Mouse (Mus musculus): ENCODE results near the gene Eif2b3. TPM values are rescaled to one million over a fixed set of nuclear protein-coding genes. Genes with fewer than 3 reads are reported as not detected.

Gene Eif2b3
- polyA plus RNA-seq, 1 experiment from 2014 or later = 16.1 TPM

GRCm38 (mm10) chr4:117125910-117126674 lies 106.9 kb downstream of the Eif2b3 start:
- no peak overlapping the region for H3K4me2 ChIP-seq (replicated peaks; ENCODE audit: low read depth)
- H3K36me3 ChIP-seq (ENCODE audit: control insufficient read depth, insufficient read depth) = peaks cover 20% of the 10 kb centered on the region
- no peaks in the 10 kb centered on the region for H3K27me3 ChIP-seq (replicated peaks; ENCODE audit: control insufficient read depth, insufficient read depth, low read length)
- H3K9ac ChIP-seq (ENCODE audit: low read depth, low read length) = peak overlapping the region; percentile 13; the same call in 1 of the 2 replicates
- H3K27ac ChIP-seq (ENCODE audit: low read depth, low read length) = peak overlapping the region; percentile 84
- 0 out of 2 replicates have a peak, but pooled peaks have one; percentile 5 for TF ChIP-seq CTCF (IDR thresholded peaks at IDR 0.05; ENCODE audit: low read depth)
- H3K4me1 ChIP-seq (replicated peaks; ENCODE audit: control insufficient read depth, insufficient read depth, low read length) = 0 out of 2 replicates have a peak, but pooled peaks cover 9% of the 10 kb centered on the region
- H3K9me3 ChIP-seq (ENCODE audit: control insufficient read depth) = no peaks in the 10 kb centered on the region
- peak; percentile 76 for ATAC-seq
- 44% methylated on average over 15 of the region's 15 CpGs for WGBS
- H3K4me3 ChIP-seq (ENCODE audit: low read depth, low read length) = no peak overlapping the region

DNA sequence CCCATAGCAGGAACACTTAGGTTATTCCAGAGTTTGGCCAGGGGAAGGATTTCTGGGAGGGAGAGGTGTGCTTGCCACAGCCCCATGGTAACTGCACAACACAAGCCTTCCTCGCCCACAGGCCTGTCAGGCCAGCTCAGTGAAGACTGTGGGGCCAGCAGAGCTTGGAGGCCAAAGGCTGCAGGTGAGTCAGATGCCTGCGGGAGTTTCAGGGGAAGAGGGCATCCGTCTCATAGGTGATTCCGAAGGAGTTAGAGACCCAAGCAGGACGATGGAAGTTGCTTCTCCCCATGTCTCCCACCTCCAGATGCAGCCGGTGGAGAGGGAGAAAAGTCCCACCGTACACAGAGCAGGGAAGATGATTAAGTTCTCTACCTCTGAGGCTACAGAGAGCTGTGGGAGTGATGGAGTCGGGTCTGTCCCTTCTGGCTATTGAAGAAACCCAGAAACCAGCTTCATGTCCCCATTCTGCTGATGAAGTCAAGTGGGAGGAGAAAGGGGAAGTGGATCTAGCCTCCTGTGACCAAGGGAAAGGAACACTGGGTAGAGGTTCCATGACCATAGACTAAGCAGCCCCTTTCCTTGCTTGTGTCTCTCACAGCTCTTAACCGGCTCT lies 107.6 kb downstream of the Eif2b3 start, which contains the start of gene Tctex1d4:
TSS of gene Tctex1d4 (plus strand) at position 120 of the 616 bp plus-strand sequence.
- Histone ChIP-seq H3K4me3 (ENCODE audit: low read depth, low read length) (no peak within 1 kb of the TSS), H3K36me3 (ENCODE audit: control insufficient read depth, insufficient read depth) (peaks cover 25% of the 10 kb centered on the region), H3K27me3 (replicated peaks; ENCODE audit: control insufficient read depth, insufficient read depth, low read length) (no peaks in the 10 kb centered on the region), H3K4me1 (replicated peaks; ENCODE audit: control insufficient read depth, insufficient read depth, low read length) (0 out of 2 replicates have a peak, but pooled peaks cover 9% of the 10 kb centered on the region), H3K9ac (ENCODE audit: low read depth, low read length) (peak within 1 kb of the TSS; percentile 13; the same call in 1 of the 2 replicates), H3K4me2 (replicated peaks; ENCODE audit: low read depth) (no peak within 1 kb of the TSS), H3K27ac (ENCODE audit: low read depth, low read length) (peak within 1 kb of the TSS; percentile 84), H3K9me3 (ENCODE audit: control insufficient read depth) (no peaks in the 10 kb centered on the region)
- peak; percentile 46 for ATAC-seq
- WGBS = 63% methylated on average over 9 of the region's 9 CpGs
- TF ChIP-seq CTCF (IDR thresholded peaks at IDR 0.05; ENCODE audit: low read depth) = no peak

- ATAC-seq = no peak
- Histone ChIP-seq H3K36me3 (ENCODE audit: control insufficient read depth, insufficient read depth) (peaks cover 26% of the 10 kb centered on the region), H3K4me3 (ENCODE audit: low read depth, low read length) (no peak overlapping the region), H3K4me2 (replicated peaks; ENCODE audit: low read depth) (no peak overlapping the region), H3K27ac (ENCODE audit: low read depth, low read length) (no peak overlapping the region), H3K9me3 (ENCODE audit: control insufficient read depth) (no peaks in the 10 kb centered on the region), H3K27me3 (replicated peaks; ENCODE audit: control insufficient read depth, insufficient read depth, low read length) (no peaks in the 10 kb centered on the region), H3K4me1 (replicated peaks; ENCODE audit: control insufficient read depth, insufficient read depth, low read length) (0 out of 2 replicates have a peak, but pooled peaks cover 9% of the 10 kb centered on the region), H3K9ac (ENCODE audit: low read depth, low read length) (no peak overlapping the region)
- TF ChIP-seq CTCF (IDR thresholded peaks at IDR 0.05; ENCODE audit: low read depth) = no peak
- WGBS = 86% methylated on average over 33 of the region's 33 CpGs
These were observed 108.9 kb downstream of the Eif2b3 start for GRCm38 (mm10) chr4:117127991-117128686.

DNA sequence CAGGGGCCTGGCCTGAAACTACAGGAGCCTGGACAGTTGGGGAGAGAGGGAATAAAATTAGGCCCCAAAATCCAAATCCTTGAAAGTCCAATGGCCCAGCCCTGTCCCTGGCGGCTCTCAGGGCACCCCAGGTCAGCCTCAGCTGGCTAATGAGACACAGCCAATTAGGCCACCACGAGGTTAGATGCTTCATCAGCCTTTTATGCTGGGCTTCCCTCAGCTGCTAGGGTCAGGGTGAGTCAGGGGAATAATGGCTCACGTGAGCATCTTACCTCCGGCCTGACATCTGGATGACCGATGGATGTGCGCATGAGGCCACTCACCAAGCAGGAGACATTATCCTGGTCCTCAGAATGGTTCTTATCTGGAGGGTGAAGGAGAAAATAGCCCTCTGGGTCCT lies 111.6 kb downstream of the Eif2b3 start:
- Histone ChIP-seq H3K4me3 (ENCODE audit: low read depth, low read length) (no peak overlapping the region), H3K27ac (ENCODE audit: low read depth, low read length) (no peak overlapping the region), H3K4me1 (replicated peaks; ENCODE audit: control insufficient read depth, insufficient read depth, low read length) (0 out of 2 replicates have a peak, but pooled peaks cover 2% of the 10 kb centered on the region), H3K27me3 (replicated peaks; ENCODE audit: control insufficient read depth, insufficient read depth, low read length) (no peaks in the 10 kb centered on the region), H3K36me3 (ENCODE audit: control insufficient read depth, insufficient read depth) (peaks cover 26% of the 10 kb centered on the region), H3K9me3 (ENCODE audit: control insufficient read depth) (no peaks in the 10 kb centered on the region), H3K4me2 (replicated peaks; ENCODE audit: low read depth) (no peak overlapping the region), H3K9ac (ENCODE audit: low read depth, low read length) (no peak overlapping the region)
- no peak for ATAC-seq
- no peak for TF ChIP-seq CTCF (IDR thresholded peaks at IDR 0.05; ENCODE audit: low read depth)
- 87% methylated on average over 6 of the region's 6 CpGs for WGBS

GRCm38 (mm10) chr4:117131198-117131597 lies 112.0 kb downstream of the Eif2b3 start:
- WGBS = 79% methylated on average over 6 of the region's 6 CpGs
- Histone ChIP-seq H3K4me2 (replicated peaks; ENCODE audit: low read depth) (no peak overlapping the region), H3K36me3 (ENCODE audit: control insufficient read depth, insufficient read depth) (peaks cover 26% of the 10 kb centered on the region), H3K4me1 (replicated peaks; ENCODE audit: control insufficient read depth, insufficient read depth, low read length) (no peaks in the 10 kb centered on the region), H3K9ac (ENCODE audit: low read depth, low read length) (no peak overlapping the region), H3K27me3 (replicated peaks; ENCODE audit: control insufficient read depth, insufficient read depth, low read length) (no peaks in the 10 kb centered on the region), H3K9me3 (ENCODE audit: control insufficient read depth) (no peaks in the 10 kb centered on the region), H3K4me3 (ENCODE audit: low read depth, low read length) (no peak overlapping the region), H3K27ac (ENCODE audit: low read depth, low read length) (no peak overlapping the region)
- no peak for ATAC-seq
- TF ChIP-seq CTCF (IDR thresholded peaks at IDR 0.05; ENCODE audit: low read depth) = no peak

All from intestine, postnatal 0 days (tissue).